Mouse (Mus musculus) limb, embryonic 14.5 days (tissue): ENCODE measurements around the gene Ubl3. TPM values are rescaled to one million over a fixed set of nuclear protein-coding genes. Genes with fewer than 3 reads are reported as not detected.

Experiments used
- ATAC-seq: fragments of 200-750 bp; cut with Nextera tagmentation; 2 replicates; pipeline ENCODE4 v1.8.0; 2017; ENCODE audit warnings: low read depth, moderate number of reproducible peaks, moderate TSS enrichment; ENCODE audit not compliant: low FRiP score
- DNase-seq: peaks from one replicate; pipeline ENCODE4 v3.0.0-alpha.2; 2015; ENCODE audit warnings: low spot score
- H3K27ac ChIP-seq: fragments of 300-500 bp; sonication (generic); replicated peaks from 2 replicates; pipeline ENCODE4 v1.5.1; 2014; ENCODE audit warnings: low read depth, mild to moderate bottlenecking, low read length, moderate library complexity, mixed read lengths
- H3K27me3 ChIP-seq: fragments of 300-500 bp; sonication (generic); 2 replicates; pipeline ENCODE4 v1.6.1; 2014; ENCODE audit warnings: low read length, mixed read lengths; ENCODE audit not compliant: control insufficient read depth, insufficient read depth
- H3K36me3 ChIP-seq: fragments of 300-500 bp; sonication (generic); 2 replicates; pipeline ENCODE4 v1.6.1; 2014; ENCODE audit warnings: mild to moderate bottlenecking, low read length, moderate library complexity, mixed read lengths; ENCODE audit not compliant: control insufficient read depth, insufficient read depth
- H3K4me1 ChIP-seq: fragments of 300-500 bp; sonication (generic); 2 replicates; pipeline ENCODE4 v1.6.1; 2014; ENCODE audit warnings: antibody characterized with exemption, low read length, mixed read lengths; ENCODE audit not compliant: control insufficient read depth, insufficient read depth
- H3K4me2 ChIP-seq: fragments of 300-500 bp; sonication (generic); replicated peaks from 2 replicates; pipeline ENCODE4 v1.6.1; 2014; ENCODE audit warnings: low read depth, mild to moderate bottlenecking, low read length, moderate library complexity; ENCODE audit not compliant: severe bottlenecking
- H3K4me3 ChIP-seq: fragments of 300-500 bp; sonication (generic); replicated peaks from 2 replicates; pipeline ENCODE4 v1.5.1; 2014; ENCODE audit warnings: low read length
- H3K9ac ChIP-seq: fragments of 300-500 bp; sonication (generic); 2 replicates; pipeline ENCODE4 v1.6.1; 2014; ENCODE audit warnings: mild to moderate bottlenecking, low read depth, low read length, moderate library complexity; ENCODE audit not compliant: severe bottlenecking
- H3K9me3 ChIP-seq: fragments of 300-500 bp; sonication (generic); 2 replicates; pipeline ENCODE4 v1.6.1; 2016; ENCODE audit warnings: low read length; ENCODE audit not compliant: control insufficient read depth
- POLR2A ChIP-seq: fragments of 200-500 bp; IDR thresholded peaks from 2 replicates; pipeline ENCODE4 v1.8.0; 2012; ENCODE audit warnings: inconsistent platforms, mild to moderate bottlenecking, moderate library complexity, borderline replicate concordance; ENCODE audit not compliant: insufficient read depth, insufficient read length; ENCODE audit errors: extremely low read depth
- WGBS: fragments of 180-500 bp; shearing (Covaris S2); extraction: QIAGEN DNeasy Blood & Tissue Kit; methylation state at CpG from one replicate; pipeline ENCODE4 v1.1.7; 2014; 5-methylcytosine and 5-hydroxymethylcytosine counted together
- polyA plus RNA-seq, 2 experiments: library from polyadenylated mRNA; depleted of rRNA in 1 of 2; stranded (reverse) in 1 of 2; unstranded in 1 of 2; fragments of >200 nt; fragmentation: Nextera tagmentation in 1 of 2; extraction: Ambion mirVana in 1 of 2; gene quantifications; 2 replicates each; pipeline versions ENCODE4 v1.2.1 to v1.2.3; 2012 to 2014

The Ubl3 gene
- polyA plus RNA-seq, 2 experiments: 30.3 to 73.6 TPM

DNA sequence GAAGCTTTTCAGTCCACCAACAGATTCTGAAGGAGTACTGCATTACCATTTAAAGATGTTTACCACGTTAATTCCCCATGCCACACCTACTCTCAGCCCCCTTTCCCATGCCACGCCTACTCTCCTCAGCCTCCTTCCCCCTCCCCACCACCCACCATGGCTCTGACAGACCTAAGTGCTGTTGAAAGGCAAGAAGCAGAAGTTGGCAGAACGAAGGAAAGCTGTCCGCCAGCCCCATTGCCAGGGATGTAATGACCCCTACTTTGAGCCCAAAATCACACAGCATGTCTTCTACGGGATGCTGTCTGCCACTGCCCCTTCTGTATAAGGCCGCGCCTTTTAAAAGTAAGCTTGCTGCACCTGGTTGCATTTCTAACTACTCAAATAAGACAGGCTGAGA, 1.7 kb upstream of the Ubl3 start:
- H3K4me3 ChIP-seq: no peak overlapping the region
- ATAC-seq (no peak), DNase-seq (no peak)
- H3K36me3 ChIP-seq: no peaks in the 10 kb centered on the region
- WGBS: 23% methylated on average over 7 of the region's 7 CpGs
- no peak overlapping the region for H3K27ac ChIP-seq
- H3K9ac ChIP-seq: no peak overlapping the region
- no peak for TF ChIP-seq POLR2A
- no peaks in the 10 kb centered on the region for H3K9me3 ChIP-seq
- H3K4me1 ChIP-seq: peaks cover 12% of the 10 kb centered on the region
- H3K4me2 ChIP-seq: peak overlapping the region; percentile 27
- no peaks in the 10 kb centered on the region for H3K27me3 ChIP-seq

GRCm38 (mm10) chr5:148553723-148554122, 1.1 kb upstream of the Ubl3 start:
- Histone ChIP-seq H3K4me1 (peaks cover 13% of the 10 kb centered on the region), H3K9me3 (no peaks in the 10 kb centered on the region), H3K4me2 (no peak overlapping the region), H3K9ac (no peak overlapping the region), H3K27ac (no peak overlapping the region), H3K4me3 (no peak overlapping the region), H3K27me3 (no peaks in the 10 kb centered on the region), H3K36me3 (no peaks in the 10 kb centered on the region)
- DNase-seq: no peak
- ATAC-seq: no peak
- 31% methylated on average over 14 of the region's 14 CpGs for WGBS
- TF ChIP-seq POLR2A: no peak

- Histone ChIP-seq H3K4me3 (peak overlapping the region; percentile 76), H3K36me3 (no peaks in the 10 kb centered on the region), H3K27ac (peak overlapping the region; percentile 94), H3K9me3 (no peaks in the 10 kb centered on the region), H3K4me2 (peak overlapping the region; percentile 78), H3K9ac (peak overlapping the region; percentile 82), H3K4me1 (peaks cover 28% of the 10 kb centered on the region), H3K27me3 (no peaks in the 10 kb centered on the region)
- ATAC-seq (no peak), DNase-seq (peak; percentile 23)
- TF ChIP-seq POLR2A: no peak
- WGBS: 0% methylated on average over 17 of the region's 17 CpGs
These were observed 839 bp downstream of the Ubl3 start for GRCm38 (mm10) chr5:148551764-148552136.

GRCm38 (mm10) chr5:148550821-148551763, 1.5 kb downstream of the Ubl3 start:
- peak overlapping the region; percentile 94 for H3K27ac ChIP-seq

GRCm38 (mm10) chr5:148550393-148550792, 2.2 kb downstream of the Ubl3 start:
- H3K9me3 ChIP-seq: no peaks in the 10 kb centered on the region
- DNase-seq: peak; percentile 46
- peaks cover 29% of the 10 kb centered on the region for H3K4me1 ChIP-seq
- no peak overlapping the region for H3K27ac ChIP-seq
- no peaks in the 10 kb centered on the region for H3K27me3 ChIP-seq
- ATAC-seq: no peak
- no peaks in the 10 kb centered on the region for H3K36me3 ChIP-seq
- WGBS: 2% methylated on average over 6 of the region's 6 CpGs
- no peak for TF ChIP-seq POLR2A
- peak overlapping the region; percentile 76 for H3K4me3 ChIP-seq
- H3K4me2 ChIP-seq: peak overlapping the region; percentile 78
- H3K9ac ChIP-seq: peak overlapping the region; percentile 28; the same call in 1 of the 2 replicates

More at GRCm38 (mm10) chr5:148550821-148551763, 1.5 kb downstream of the Ubl3 start:
- DNase-seq (peak; percentile 29), ATAC-seq (no peak)
- Histone ChIP-seq H3K36me3 (no peaks in the 10 kb centered on the region), H3K4me1 (peaks cover 29% of the 10 kb centered on the region), H3K4me3 (peak overlapping the region; percentile 76), H3K27me3 (no peaks in the 10 kb centered on the region), H3K9ac (peak overlapping the region; percentile 82), H3K4me2 (peak overlapping the region; percentile 78), H3K9me3 (no peaks in the 10 kb centered on the region)
- WGBS: under 1% methylated on average over 28 of the region's 28 CpGs
- TF ChIP-seq POLR2A: no peak
